Mouse (Mus musculus) v-Abl transformed pro-B cells (cell line): ENCODE data around the gene Nr5a1.

Experiments
- in situ Hi-C, 2 experiments: fragments of 400-800 bp; cut with MboI; formaldehyde crosslinking; loops; one replicate each; pipeline ENCODE4 v1.15.1; 2025; ENCODE audit not compliant: unreplicated experiment in 2 of 2

The Nr5a1 gene

GRCm38 (mm10) chr2:38714324-38714723 lies at the start of gene Nr5a1:
TSS of gene Nr5a1 (minus strand) at chr2:38714542.
- in situ Hi-C loops = no loop called here

GRCm38 (mm10) chr2:38739847-38740246 lies 25.5 kb upstream of the Nr5a1 start:
- in situ Hi-C loops = no loop called here

GRCm38 (mm10) chr2:38739410-38739809 lies 25.1 kb upstream of the Nr5a1 start:
- in situ Hi-C loops = no loop called here

DNA sequence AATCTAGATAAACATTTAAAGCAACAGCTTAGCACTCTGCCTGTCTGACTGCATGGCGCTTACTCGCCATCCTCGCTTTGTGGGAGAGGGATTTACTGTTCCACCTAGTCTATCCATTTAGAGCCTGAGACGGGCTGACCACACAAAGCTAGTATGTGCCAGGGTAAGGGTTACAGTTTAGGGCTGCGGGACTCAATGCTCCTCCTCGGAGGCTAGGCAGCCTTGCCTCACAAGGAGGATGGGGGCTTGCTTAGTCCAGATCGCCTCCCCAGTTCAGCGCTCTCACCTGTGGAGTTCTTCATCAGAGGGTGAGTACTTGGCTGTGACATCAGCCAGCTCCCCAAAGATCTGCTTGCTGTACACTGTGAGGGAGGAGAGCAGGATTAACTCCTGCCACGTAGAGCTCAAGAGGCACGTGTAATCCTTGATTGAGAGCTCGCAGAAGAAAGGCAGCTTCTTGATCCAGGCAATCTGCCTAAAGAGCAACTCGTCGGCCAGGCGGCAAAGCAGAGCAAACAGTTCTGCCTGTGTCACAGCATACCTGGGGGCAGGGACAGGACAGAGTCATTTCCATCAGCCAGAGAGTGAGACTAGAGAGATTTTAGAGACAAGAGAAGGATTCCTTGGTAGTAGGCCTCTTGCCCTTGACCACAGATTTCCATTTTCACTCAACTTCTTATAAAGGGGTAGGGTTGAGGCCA lies 24.4 kb upstream of the Nr5a1 start:
- in situ Hi-C loops = no loop called here

GRCm38 (mm10) chr2:38735740-38736139 lies 21.4 kb upstream of the Nr5a1 start:
- in situ Hi-C loops = no loop called here

GRCm38 (mm10) chr2:38734721-38735120 lies 20.4 kb upstream of the Nr5a1 start:
- in situ Hi-C loops = no loop called here

DNA sequence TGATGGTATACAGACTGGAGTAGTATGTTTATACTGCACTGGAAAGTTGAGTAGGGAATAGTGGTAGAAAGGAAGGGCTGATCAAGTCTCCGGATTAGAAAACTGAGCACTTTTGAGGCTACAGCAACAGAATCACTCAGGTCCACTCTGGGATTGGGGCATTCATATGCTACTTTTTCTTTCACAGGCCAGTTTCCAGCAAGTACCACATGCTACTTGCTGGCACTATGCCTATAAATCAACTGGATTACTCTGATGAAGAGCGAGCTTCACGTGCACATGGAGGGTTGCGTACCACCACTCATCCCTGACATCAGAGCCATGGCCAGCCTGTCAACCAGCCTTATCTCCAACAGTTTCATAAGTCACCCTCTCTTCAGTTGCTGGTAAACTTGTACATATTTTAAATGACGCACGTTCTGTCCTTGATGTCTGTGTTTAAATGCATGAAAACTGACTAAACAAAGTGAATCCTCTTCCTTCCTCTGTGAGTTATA lies 16.0 kb upstream of the Nr5a1 start:
- in situ Hi-C loops = no loop called here

DNA sequence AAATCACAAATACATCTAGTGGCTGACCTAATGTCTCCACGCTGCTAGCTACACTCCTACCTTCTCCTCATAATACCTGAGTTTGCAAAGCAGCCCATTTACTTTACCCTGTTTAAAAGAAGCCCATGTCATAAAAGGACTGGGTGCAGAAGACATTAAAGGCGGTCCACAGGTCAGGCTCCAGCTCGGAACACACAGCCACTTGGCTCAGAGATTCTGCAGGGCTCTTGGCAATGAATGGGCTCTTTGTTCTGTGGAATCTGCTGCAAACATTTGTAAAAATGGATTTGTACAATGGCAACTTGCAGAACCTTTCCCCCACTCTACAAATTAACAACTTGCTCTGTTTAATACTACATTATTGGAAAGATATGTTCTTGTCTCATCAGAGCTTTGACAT lies 11.1 kb upstream of the Nr5a1 start:
- in situ Hi-C loops = no loop called here

GRCm38 (mm10) chr2:38723378-38723777 lies 9.0 kb upstream of the Nr5a1 start:
- in situ Hi-C loops = no loop called here

GRCm38 (mm10) chr2:38722076-38722475 lies 7.7 kb upstream of the Nr5a1 start:
- in situ Hi-C loops = no loop called here

DNA sequence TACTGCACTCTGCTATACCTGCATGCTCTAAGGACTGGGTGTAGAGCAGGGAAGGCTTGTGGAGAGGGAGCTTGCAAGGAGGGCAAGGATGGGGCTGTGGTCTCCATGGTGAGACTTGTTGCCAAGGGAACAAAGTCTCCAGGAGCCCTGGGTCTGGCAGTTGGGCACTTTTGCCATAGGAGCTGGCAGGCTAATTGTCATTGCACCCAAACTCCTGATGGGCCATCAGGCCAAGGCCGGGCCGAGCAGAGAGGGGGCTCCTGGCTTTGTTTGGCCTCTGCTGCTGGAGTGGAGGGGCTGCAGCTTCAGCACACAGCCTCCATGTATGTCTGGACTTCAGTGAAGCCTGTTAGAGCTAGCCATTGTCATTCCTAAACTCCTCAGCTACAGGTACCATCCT lies 6.3 kb upstream of the Nr5a1 start:
- in situ Hi-C loops = no loop called here

- in situ Hi-C loops = no loop called here
Measured at GRCm38 (mm10) chr2:38719354-38719753, 5.0 kb upstream of the Nr5a1 start.

- in situ Hi-C loops = no loop called here
Measured at GRCm38 (mm10) chr2:38718676-38719075, 4.3 kb upstream of the Nr5a1 start.

- in situ Hi-C loops = no loop called here
Measured at GRCm38 (mm10) chr2:38717436-38717835, 3.1 kb upstream of the Nr5a1 start.

DNA sequence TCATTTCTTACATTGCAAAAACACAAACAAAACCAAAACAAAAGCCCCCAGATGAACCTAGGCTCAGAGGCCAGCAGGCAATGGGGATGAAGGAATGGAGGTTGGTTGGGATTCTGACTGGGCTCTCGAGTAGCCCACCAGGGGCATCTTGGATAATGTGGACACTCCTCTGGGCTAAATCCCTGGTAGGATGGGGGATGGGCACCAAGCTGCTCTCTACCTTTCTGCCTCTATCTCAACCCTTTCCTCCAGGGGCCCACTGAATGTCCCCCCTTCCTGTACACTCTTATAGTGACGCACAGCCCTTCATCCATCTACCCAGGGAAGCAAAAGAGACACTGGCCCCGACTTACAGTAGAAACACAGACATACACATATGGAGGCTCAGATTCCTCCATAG lies 746 bp downstream of the Nr5a1 start:
- in situ Hi-C loops = no loop called here

- in situ Hi-C loops = no loop called here
Measured at GRCm38 (mm10) chr2:38712769-38713125, 1.6 kb downstream of the Nr5a1 start.

DNA sequence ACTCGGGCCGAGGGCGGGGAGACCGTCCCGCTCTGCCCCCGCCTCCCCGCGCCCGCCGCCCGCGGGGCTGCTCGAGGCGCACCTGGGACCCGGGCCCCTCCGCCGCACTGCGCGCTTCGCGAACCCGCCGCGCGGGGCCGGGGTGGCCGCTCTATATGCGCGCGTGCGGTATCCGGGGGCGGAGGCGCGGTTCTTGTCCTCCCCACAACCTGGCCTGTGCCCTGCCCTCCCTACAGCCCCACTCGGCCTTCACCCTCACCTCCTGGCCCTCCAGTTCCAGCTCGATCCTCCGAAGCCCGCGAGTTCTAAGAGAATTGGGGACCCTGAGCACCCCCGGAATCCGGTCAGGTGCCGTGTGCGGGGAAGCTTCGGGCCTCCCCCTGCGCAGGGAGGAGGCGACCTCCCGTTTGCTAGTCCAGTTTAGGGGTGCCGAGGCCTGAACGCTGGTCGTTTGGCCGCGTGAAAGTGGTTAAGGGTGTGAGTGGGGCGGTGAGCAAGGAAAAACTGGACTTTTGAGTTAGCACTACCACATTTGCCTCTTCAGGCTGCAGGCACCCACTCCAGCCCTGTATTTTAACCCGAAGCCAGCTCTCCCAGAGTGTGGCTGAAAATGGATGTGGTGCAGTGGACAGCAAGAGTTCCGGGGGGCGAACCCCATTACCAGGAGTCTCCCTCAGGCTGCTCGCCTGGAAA lies 2.1 kb downstream of the Nr5a1 start:
- in situ Hi-C loops = no loop called here

- in situ Hi-C loops = no loop called here
Measured at GRCm38 (mm10) chr2:38711421-38711861, 2.9 kb downstream of the Nr5a1 start.

- in situ Hi-C loops = no loop called here
Measured at GRCm38 (mm10) chr2:38710304-38711241, 3.8 kb downstream of the Nr5a1 start.

DNA sequence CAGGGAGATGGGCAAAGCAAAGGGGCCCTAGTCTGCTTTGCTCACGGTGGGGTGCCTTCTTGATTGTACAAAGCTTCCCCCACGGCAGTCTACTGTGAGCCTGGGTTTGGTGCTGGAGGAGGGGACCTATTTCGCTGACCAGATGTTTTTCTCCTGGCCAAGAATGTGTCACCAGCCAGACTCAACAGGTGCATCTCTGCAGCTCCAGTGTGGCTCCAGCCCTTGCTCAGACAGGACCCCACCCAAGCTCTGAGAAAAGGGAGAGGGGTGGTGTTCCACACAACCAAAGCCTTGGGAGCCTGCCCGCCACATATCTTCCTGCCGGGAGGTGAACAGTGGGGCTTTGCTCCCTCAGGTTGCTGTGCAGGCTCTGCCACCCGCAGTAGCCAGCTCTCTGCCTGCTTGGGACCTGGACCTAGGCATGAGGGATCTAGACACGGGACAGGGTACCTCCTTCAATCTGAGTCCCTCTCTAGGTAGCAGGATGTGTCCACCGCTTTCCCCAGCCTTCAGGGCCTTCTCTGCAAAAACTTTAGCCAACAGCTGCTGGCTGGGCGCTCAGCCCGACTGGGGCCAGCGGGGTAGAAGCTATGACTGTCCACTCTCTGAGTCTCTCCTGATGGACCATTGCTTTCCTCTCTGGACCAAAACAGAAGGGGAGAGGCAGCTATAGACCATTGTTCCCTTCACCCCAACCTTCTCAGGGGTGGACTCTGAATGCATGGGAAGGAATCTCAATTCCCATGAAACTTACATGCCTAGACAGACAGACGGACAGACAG lies 5.2 kb downstream of the Nr5a1 start:
- in situ Hi-C loops = no loop called here
